Mouse (Mus musculus) lung, postnatal 10 days (tissue): ENCODE measurements around the gene Pgm5.
"Not testable (repeated sequence)": the region's sequence is repeated elsewhere in the genome, so short reads cannot be mapped to it uniquely, and the experiment has no call there.

ENCODE experiments used
- DNase-seq: peaks from one replicate; pipeline ENCODE4 v3.0.0; 2021

Gene Pgm5

DNA sequence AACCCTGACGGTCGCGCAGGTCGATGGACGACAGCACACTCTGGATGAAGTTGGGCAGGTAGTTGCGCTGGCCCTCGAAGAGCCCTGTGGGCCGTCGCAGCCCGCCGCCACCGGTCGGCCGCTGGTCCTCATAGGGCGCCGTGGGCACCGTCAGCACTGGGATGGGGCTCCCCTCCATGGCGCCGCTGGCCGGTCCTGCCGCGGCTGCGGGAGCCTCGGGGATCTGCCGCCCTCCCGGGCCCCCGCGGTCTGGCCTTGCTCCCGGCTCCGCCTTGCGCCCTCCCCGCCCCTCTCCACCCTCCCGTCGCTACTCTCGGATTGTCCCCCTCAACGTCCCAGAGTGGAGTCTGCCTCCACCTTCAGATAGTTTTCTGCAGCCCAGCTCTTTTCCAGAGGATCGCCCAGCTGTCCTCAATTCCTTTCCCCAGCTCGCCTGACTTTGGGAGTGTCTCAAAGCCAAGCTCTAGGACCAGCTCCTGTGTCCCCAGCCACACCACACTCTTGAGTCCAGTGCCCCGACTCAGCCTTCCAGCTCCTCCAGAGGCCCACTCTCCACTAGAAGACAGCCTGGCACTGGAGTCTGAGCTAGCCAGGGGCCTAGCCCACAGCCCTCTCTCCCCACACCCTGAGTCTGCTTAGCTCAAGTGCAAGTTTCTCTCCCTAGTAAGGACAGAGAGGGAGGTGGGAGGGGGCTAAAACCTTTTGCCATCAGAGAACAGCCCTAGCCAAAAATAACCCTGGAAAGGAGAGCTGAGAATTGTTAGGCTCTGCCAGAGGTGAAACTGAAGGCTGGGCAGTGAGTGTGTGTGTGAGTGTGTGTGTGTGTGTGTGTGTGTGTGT, at the start of gene Pgm5:
Pgm5 (minus strand) TSS at position 244 of the 840 bp plus-strand sequence.
- peak; percentile 58 for DNase-seq

GRCm38 (mm10) chr19:24908385-24909155, 46.9 kb upstream of the Pgm5 start:
- no peak for DNase-seq

DNA sequence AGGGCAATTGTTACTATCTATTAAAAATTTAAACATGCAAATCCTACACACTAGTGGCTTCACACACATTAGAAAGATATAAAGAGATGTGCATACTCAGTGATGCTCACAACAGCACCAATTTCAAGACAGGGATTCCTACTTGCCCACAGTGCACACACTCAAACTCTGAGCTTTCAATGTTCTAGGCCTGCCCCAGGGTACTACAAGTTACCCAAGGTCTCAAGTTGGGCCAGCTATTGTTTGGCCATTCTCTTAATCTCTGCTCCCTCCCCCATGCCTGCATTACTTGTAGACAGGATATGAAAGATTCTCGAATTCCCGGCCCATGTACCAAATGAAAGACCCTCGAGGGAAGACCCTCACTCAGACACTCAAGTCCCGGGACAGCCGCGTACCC, 46.0 kb upstream of the Pgm5 start:
- no peak for DNase-seq

GRCm38 (mm10) chr19:24902821-24903220, 41.2 kb upstream of the Pgm5 start:
- no peak for DNase-seq

- DNase-seq, result no peak
Measured at GRCm38 (mm10) chr19:24902256-24902655, 40.6 kb upstream of the Pgm5 start.

DNA sequence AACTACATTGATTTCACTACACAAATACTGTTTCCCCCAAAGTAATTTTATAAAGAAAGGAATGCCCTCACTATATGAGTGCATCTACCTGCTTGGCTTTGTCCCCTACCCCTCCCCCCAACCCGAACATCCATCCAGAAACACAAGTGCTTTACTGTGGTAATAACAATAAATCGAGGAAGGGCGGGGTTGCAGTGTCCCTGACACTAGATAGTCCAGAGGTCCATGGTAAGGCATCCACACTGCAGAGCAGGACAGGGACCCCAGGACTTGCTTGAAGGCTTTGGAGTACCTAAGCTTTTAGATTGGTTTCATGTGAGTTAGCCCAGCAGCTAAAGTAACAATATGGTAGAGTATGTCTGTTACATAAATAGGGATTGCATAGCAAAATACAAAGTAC, 40.0 kb upstream of the Pgm5 start:
- DNase-seq, result no peak

GRCm38 (mm10) chr19:24900581-24901220, 39.0 kb upstream of the Pgm5 start, which contains the start of gene Foxd4:
Gene Foxd4, minus strand, starts transcription at chr19:24901197.
- no peak for DNase-seq

DNA sequence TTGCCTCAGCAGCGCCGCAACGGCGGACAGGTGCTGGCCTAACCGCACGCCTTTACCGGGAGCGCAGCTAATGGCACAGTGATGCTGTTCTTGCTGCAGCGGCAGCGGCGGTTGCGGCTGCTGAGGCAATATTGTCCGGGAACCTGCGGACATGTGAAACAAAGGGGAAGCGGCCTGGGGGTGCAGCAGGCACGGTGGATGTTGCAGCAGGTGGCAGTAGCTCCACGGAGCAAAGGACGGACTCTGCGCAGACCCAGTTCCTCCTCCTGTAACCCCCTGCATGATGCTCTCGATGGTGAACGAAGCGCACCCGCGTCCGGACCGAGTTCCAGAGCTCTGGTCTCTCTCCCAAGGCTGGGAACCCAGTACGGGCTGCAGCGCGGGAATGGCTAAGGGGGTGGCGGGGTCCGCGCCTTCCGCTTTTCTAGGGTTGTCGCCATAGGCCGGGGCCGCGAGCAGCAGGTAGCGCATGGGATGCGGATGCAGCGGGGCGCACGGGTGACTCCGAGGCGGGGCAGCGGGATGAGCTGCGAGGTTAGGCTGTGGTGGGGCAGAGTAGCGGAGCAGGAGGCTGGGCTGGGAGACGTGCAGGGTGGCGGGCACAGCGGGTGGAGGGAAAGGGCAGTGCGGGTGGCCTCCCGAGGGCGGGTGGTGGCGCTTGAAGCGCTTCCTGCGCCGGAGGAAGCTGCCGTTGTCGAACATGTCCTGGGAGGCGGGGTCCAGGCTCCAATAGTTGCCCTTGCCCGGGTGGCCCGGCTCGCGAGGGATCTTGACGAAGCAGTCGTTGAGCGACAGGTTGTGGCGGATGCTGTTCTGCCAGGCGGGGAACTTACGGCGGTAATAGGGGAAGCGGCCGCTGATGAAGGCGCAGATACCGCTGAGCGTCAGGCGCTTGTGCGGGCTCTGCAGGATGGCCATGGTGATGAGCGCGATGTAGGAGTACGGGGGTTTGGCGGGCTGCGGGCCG, 38.2 kb upstream of the Pgm5 start:
- no peak for DNase-seq

DNA sequence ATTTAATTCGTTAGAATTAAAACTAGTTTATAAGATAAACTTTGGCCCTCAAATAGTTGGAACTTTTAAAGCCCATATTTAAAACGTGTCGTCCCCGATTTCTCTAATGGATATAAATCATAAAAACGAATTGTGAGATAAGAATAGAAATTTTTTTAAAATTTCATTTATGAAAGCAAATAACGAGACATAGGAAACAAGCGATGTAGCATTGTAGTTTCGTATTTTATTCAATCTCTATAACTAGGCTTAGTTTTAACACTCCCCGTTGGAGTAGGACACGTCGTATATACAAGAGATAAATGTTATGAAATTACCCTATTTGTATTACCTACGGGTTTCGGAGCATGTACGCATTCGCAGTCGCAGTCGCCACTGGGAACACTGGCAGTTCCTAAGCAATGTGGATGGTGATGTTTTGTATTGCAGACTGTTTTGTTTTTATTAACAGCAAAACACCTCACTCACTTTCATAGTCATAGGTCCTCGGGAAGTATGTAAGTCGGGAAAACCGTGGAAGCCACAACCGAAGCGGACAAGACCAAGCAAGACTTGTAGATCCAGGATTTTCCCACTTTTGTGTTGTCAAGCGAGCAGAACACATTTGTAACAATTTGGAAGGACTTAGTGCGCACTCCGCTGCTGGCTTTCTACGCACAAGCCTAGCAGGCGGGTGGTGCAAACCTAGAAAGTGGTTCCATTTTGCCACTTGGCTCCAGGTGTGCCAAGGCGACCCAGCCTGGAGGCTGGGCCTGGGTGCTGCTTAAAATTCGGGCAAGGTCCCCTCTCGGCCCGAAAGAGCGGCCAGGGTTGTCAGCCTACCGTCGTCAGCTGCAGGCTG, 37.3 kb upstream of the Pgm5 start:
- no peak for DNase-seq

GRCm38 (mm10) chr19:24897896-24898736, 36.5 kb upstream of the Pgm5 start:
- no peak for DNase-seq

DNA sequence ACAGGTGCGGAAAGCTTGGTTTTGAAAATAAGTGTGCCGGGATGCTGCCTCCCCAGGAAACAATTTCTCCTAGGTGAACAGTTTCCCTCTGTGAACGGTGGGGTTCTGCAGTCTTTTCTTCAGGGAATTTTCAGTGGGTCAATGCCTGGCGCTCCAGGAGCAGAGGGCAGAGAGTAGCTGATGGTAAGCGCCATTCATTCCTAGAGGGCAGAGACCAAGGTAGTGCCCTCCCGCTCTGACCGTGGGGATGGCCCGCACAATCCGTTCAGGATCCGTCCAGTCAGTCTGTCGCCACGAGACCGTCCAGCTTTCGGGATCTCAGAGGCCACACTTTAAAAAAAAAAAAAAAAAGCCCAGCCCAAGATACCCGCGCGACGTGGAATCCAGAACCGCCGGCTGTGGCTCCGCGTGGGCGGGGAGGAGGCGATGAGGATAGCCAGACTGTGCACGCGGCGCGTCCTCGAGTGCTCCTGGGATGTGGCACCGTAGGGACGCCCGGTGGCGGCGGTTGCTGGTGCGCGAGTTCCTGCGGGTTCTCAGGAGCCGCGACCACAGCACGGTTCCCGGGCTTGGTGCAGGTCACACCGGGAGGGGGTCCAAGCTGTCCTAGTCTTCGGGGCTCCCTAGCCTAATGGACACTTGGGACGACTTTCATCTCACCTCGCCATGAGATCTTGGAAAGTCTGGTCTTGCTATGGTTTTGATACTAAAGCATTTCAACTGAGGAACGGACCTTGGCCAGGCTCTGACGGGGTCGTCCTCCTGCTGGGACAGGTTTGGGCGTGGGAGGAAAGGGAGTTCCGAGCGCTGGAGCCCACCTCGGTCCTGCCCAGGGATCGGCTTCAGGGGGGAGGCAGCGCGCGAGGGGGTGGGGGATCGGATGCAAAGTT, 35.6 kb upstream of the Pgm5 start:
- no peak for DNase-seq

GRCm38 (mm10) chr19:24896536-24896935, 34.9 kb upstream of the Pgm5 start:
- DNase-seq, result no peak

DNA sequence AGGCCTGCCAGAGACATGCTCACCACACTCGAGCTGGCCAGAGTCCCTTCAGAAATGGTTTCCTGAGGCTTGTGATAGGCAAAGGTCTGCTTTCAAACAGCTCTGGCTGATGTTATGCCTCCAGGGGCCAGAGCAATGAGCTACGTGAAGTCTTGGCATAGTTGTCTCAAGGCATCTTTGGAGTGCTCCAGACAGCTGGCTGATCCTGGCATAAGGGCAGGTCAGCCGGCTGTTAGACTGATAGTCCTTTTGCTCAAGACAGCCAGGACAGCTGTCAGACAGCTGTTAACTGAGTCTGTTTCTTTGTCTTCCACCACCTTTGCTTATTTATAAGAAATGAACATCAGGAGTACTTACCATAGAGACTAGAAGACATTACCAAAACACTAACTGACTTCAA, 25.2 kb upstream of the Pgm5 start:
- DNase-seq, result no peak

DNA sequence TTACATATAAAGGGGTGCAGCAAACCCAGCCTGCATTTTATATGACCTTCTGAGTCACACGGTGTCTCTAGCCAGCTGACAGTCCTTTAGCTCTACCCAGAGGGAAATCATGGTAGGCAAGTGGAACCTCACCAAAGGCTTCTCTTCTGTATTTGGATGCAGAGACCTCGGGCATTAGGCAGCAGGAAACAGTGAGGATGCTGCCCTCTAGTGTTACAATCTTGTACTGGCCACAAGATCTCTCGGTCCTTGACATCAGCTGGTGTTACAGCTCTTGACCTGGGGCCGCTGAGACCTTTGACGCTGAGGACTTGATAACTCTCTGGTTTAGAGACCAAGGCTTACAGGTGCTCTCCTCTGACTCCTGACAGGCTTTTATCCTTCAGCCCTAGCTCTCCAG, 23.8 kb upstream of the Pgm5 start:
- DNase-seq, result peak; percentile 68

GRCm38 (mm10) chr19:24881237-24881636, 19.6 kb upstream of the Pgm5 start:
- no peak for DNase-seq

GRCm38 (mm10) chr19:24875129-24875870, 13.6 kb upstream of the Pgm5 start, which contains the start of gene Gm10053:
Gene Gm10053, plus strand, starts transcription at chr19:24875686.
- not testable (repeated sequence) for DNase-seq

DNA sequence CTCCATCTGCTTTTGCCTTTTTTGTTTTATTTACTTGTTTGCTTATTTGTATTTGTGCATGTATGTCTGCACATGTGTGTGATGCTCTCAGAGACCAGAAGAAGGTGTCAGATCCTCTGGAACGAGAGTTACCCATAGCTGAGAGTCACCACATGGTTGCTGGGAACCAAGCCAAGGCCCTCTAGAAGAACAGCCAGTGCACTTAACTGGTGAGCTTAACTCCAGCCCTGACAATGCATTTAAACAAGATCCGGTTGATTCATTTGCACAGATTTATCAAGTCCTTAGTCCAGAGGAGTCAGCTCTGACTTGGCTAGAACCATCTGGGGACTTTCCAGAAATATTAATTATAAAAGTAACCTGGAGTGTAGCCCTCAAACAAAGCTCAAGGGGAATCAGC, 12.2 kb upstream of the Pgm5 start:
- DNase-seq, result peak; percentile 24

DNA sequence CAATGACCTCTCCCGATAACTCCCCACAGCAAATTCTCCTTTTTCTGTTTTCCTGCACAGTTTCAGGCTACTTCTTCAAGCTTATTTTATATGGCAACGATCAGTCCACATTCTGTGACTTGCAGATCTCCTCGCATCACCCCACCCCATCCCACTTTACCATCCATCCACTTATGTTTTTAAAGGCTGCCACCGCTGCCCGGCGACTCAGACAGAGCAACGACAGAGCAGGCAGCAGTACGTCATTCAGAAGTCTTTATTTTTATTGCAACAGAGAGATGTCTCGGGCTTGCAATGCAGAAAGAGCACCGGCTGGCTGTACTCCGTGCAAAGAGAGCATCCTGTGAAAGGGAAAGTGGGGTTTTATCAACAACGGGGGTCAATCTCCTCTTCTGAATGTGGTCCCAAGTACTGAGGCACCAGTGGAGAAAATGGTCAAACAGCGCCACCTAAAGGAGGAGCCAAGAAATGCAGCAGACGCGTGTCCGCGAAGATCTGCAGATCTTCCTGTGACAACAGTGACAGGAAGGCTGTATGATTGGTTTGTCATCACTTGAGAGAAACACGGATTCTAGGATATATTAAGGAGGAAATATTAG, 9.5 kb upstream of the Pgm5 start:
- peak; percentile 79 for DNase-seq
